Mouse (Mus musculus) lung, embryonic 16.5 days (tissue): Measurements from ENCODE around the gene Tepsin. TPM values are rescaled to one million over a fixed set of nuclear protein-coding genes. Genes with fewer than 3 reads are reported as not detected.

ENCODE experiments used
- ATAC-seq: fragments of 200-750 bp; cut with Nextera tagmentation; 2 replicates; pipeline ENCODE4 v1.8.0; 2017; ENCODE audit warnings: low read depth, mild to moderate bottlenecking, moderate library complexity
- H3K27ac ChIP-seq: fragments of 300-500 bp; sonication (generic); 2 replicates; pipeline ENCODE4 v1.5.1; 2014; ENCODE audit warnings: mild to moderate bottlenecking, control low read depth, low read length
- H3K27me3 ChIP-seq: fragments of 300-500 bp; sonication (generic); 2 replicates; pipeline ENCODE4 v1.6.1; 2014; ENCODE audit warnings: low read depth, low read length, mixed read lengths; ENCODE audit not compliant: control insufficient read depth, insufficient read depth
- H3K36me3 ChIP-seq: fragments of 300-500 bp; sonication (generic); 2 replicates; pipeline ENCODE4 v1.6.1; 2014; ENCODE audit warnings: low read length; ENCODE audit not compliant: control insufficient read depth, insufficient read depth
- H3K4me1 ChIP-seq: fragments of 300-500 bp; sonication (generic); replicated peaks from 2 replicates; pipeline ENCODE4 v1.6.1; 2014; ENCODE audit warnings: low read length, mixed read lengths; ENCODE audit not compliant: control insufficient read depth, insufficient read depth
- H3K4me2 ChIP-seq: fragments of 300-500 bp; sonication (generic); 2 replicates; pipeline ENCODE4 v1.6.1; 2014; ENCODE audit warnings: low read depth, low read length, control low read depth
- H3K4me3 ChIP-seq: fragments of 300-500 bp; sonication (generic); 2 replicates; pipeline ENCODE4 v1.5.1; 2014; ENCODE audit warnings: mild to moderate bottlenecking, low read length, control low read depth
- H3K9ac ChIP-seq: fragments of 300-500 bp; sonication (generic); 2 replicates; pipeline ENCODE4 v1.6.1; 2014; ENCODE audit warnings: low read length, control low read depth
- H3K9me3 ChIP-seq: fragments of 300-500 bp; sonication (generic); 2 replicates; pipeline ENCODE4 v1.6.1; 2016; ENCODE audit warnings: low read length; ENCODE audit not compliant: control insufficient read depth
- WGBS: fragments of 180-500 bp; shearing (Covaris S2); extraction: QIAGEN DNeasy Blood & Tissue Kit; methylation state at CpG from one replicate; pipeline ENCODE4 v1.1.7; 2014; 5-methylcytosine and 5-hydroxymethylcytosine counted together
- polyA plus RNA-seq: library from polyadenylated mRNA; unstranded; fragments of >200 nt; fragmentation: Nextera tagmentation; extraction: Ambion mirVana; gene quantifications from 2 replicates; pipeline ENCODE4 v1.2.1, GENCODE M21; 2015

Gene Tepsin
- polyA plus RNA-seq, 1 experiment from 2014 or later: 17.8 TPM

GRCm38 (mm10) chr11:120092817-120093591, 5.5 kb downstream of the Tepsin start:
- Histone ChIP-seq H3K4me2 (no peak overlapping the region), H3K9ac (no peak overlapping the region), H3K9me3 (no peaks in the 10 kb centered on the region), H3K36me3 (peaks cover 23% of the 10 kb centered on the region), H3K27ac (no peak overlapping the region), H3K27me3 (no peaks in the 10 kb centered on the region), H3K4me3 (no peak overlapping the region), H3K4me1 (peaks cover 7% of the 10 kb centered on the region)
- ATAC-seq: no peak
- 69% methylated on average over 23 of the region's 23 CpGs for WGBS

GRCm38 (mm10) chr11:120090661-120091060, 7.9 kb downstream of the Tepsin start:
- no peak overlapping the region for H3K4me2 ChIP-seq
- peaks cover 23% of the 10 kb centered on the region for H3K36me3 ChIP-seq
- H3K9ac ChIP-seq: no peak overlapping the region
- H3K4me3 ChIP-seq: no peak overlapping the region
- no peak overlapping the region for H3K27ac ChIP-seq
- peaks cover 3% of the 10 kb centered on the region for H3K4me1 ChIP-seq
- no peak for ATAC-seq
- H3K9me3 ChIP-seq: no peaks in the 10 kb centered on the region
- 85% methylated on average over 4 of the region's 4 CpGs for WGBS
- no peaks in the 10 kb centered on the region for H3K27me3 ChIP-seq

GRCm38 (mm10) chr11:120086702-120087152, 11.8 kb downstream of the Tepsin start, which contains the start of gene Cep131:
Gene Cep131, minus strand, starts transcription at chr11:120086827.
- H3K27ac ChIP-seq: peak within 1 kb of the TSS; percentile 56
- H3K4me1 ChIP-seq: peaks cover 9% of the 10 kb centered on the region
- H3K9me3 ChIP-seq: no peaks in the 10 kb centered on the region
- peak within 1 kb of the TSS; percentile 88 for H3K9ac ChIP-seq
- WGBS: under 1% methylated on average over 42 of the region's 42 CpGs
- H3K4me3 ChIP-seq: peak within 1 kb of the TSS; percentile 83
- H3K27me3 ChIP-seq: no peaks in the 10 kb centered on the region
- peaks cover 9% of the 10 kb centered on the region for H3K36me3 ChIP-seq
- H3K4me2 ChIP-seq: peak within 1 kb of the TSS; percentile 65
- ATAC-seq: peak; percentile 99

- peak overlapping the region; percentile 57 for H3K4me2 ChIP-seq
- H3K4me3 ChIP-seq: peak overlapping the region; percentile 83
- H3K27ac ChIP-seq: peak overlapping the region; percentile 56
- H3K27me3 ChIP-seq: no peaks in the 10 kb centered on the region
- H3K9me3 ChIP-seq: no peaks in the 10 kb centered on the region
- peaks cover 4% of the 10 kb centered on the region for H3K36me3 ChIP-seq
- H3K4me1 ChIP-seq: peaks cover 9% of the 10 kb centered on the region
- peak overlapping the region; percentile 88 for H3K9ac ChIP-seq
- WGBS: under 1% methylated on average over 25 of the region's 25 CpGs
- ATAC-seq: peak; percentile 27
Measured at GRCm38 (mm10) chr11:120085891-120086627, 12.5 kb downstream of the Tepsin start.

GRCm38 (mm10) chr11:120080282-120080681, 18.2 kb downstream of the Tepsin start:
- 75% methylated on average over 6 of the region's 6 CpGs for WGBS
- H3K27ac ChIP-seq: no peak overlapping the region
- H3K4me1 ChIP-seq: peaks cover 2% of the 10 kb centered on the region
- H3K9ac ChIP-seq: no peak overlapping the region
- no peaks in the 10 kb centered on the region for H3K27me3 ChIP-seq
- peaks cover 12% of the 10 kb centered on the region for H3K36me3 ChIP-seq
- no peak overlapping the region for H3K4me3 ChIP-seq
- peak; percentile 53 for ATAC-seq
- no peak overlapping the region for H3K4me2 ChIP-seq
- no peaks in the 10 kb centered on the region for H3K9me3 ChIP-seq

- H3K4me2 ChIP-seq: no peak overlapping the region
- H3K9me3 ChIP-seq: no peaks in the 10 kb centered on the region
- no peak overlapping the region for H3K27ac ChIP-seq
- H3K9ac ChIP-seq: no peak overlapping the region
- ATAC-seq: no peak
- no peaks in the 10 kb centered on the region for H3K27me3 ChIP-seq
- no peak overlapping the region for H3K4me3 ChIP-seq
- peaks cover 22% of the 10 kb centered on the region for H3K36me3 ChIP-seq
- WGBS: 72% methylated on average over 3 of the region's 3 CpGs
- no peaks in the 10 kb centered on the region for H3K4me1 ChIP-seq
Measured at GRCm38 (mm10) chr11:120076191-120076590, 22.3 kb downstream of the Tepsin start.

GRCm38 (mm10) chr11:120072986-120073647, 25.4 kb downstream of the Tepsin start:
- H3K27ac ChIP-seq: no peak overlapping the region
- H3K9me3 ChIP-seq: no peaks in the 10 kb centered on the region
- 80% methylated on average over 9 of the region's 9 CpGs for WGBS
- peaks cover 29% of the 10 kb centered on the region for H3K36me3 ChIP-seq
- no peak for ATAC-seq
- no peak overlapping the region for H3K4me2 ChIP-seq
- no peaks in the 10 kb centered on the region for H3K27me3 ChIP-seq
- H3K9ac ChIP-seq: no peak overlapping the region
- no peak overlapping the region for H3K4me3 ChIP-seq
- no peaks in the 10 kb centered on the region for H3K4me1 ChIP-seq

GRCm38 (mm10) chr11:120071731-120072320, 26.7 kb downstream of the Tepsin start:
- ATAC-seq: no peak
- Histone ChIP-seq H3K9ac (no peak overlapping the region), H3K4me1 (no peaks in the 10 kb centered on the region), H3K36me3 (peaks cover 28% of the 10 kb centered on the region), H3K4me3 (no peak overlapping the region), H3K27ac (no peak overlapping the region), H3K4me2 (no peak overlapping the region), H3K9me3 (no peaks in the 10 kb centered on the region), H3K27me3 (no peaks in the 10 kb centered on the region)
- WGBS: 73% methylated on average over 7 of the region's 7 CpGs
